Mouse (Mus musculus) ES-E14 (cell line): ENCODE results near the gene Ltbp2.

Source experiments
- CHD2 ChIP-seq: IDR thresholded peaks from 2 replicates; pipeline ENCODE4 v1.6.1; 2014; ENCODE audit warnings: mild to moderate bottlenecking, low read depth, low read length, inconsistent platforms
- HCFC1 ChIP-seq: IDR thresholded peaks from 2 replicates; pipeline ENCODE4 v1.6.1; 2012; ENCODE audit warnings: low read length, inconsistent platforms, borderline replicate concordance; ENCODE audit not compliant: insufficient read depth
- MAFK ChIP-seq: IDR thresholded peaks from 2 replicates; pipeline ENCODE4 v1.6.1; 2014; ENCODE audit warnings: mild to moderate bottlenecking, low read depth, low read length, inconsistent platforms; ENCODE audit not compliant: insufficient read depth
- ZC3H11A ChIP-seq: IDR thresholded peaks from 2 replicates; pipeline ENCODE4 v1.6.1; 2012; ENCODE audit warnings: low read depth, mild to moderate bottlenecking, inconsistent platforms, low read length, borderline replicate concordance
- ZNF384 ChIP-seq: IDR thresholded peaks from 2 replicates; pipeline ENCODE4 v1.6.1; 2012; ENCODE audit warnings: low read depth, low read length, inconsistent platforms

GRCm38 (mm10) chr12:84773476-84773875 lies 102.9 kb downstream of the Ltbp2 start:
- TF ChIP-seq MAFK (no peak), ZC3H11A (no peak), CHD2 (no peak), ZNF384 (no peak), HCFC1 (no peak)
